Mouse (Mus musculus) layer of hippocampus, adult 9-11 months (tissue): ENCODE data around the gene Slc3a2.
A peak's percentile ranks its signal among the peaks of the same experiment; 100 is the strongest.

Experiments
- DNase-seq: peaks from one replicate; pipeline ENCODE4 v3.0.0; 2022

Slc3a2 gene

DNA sequence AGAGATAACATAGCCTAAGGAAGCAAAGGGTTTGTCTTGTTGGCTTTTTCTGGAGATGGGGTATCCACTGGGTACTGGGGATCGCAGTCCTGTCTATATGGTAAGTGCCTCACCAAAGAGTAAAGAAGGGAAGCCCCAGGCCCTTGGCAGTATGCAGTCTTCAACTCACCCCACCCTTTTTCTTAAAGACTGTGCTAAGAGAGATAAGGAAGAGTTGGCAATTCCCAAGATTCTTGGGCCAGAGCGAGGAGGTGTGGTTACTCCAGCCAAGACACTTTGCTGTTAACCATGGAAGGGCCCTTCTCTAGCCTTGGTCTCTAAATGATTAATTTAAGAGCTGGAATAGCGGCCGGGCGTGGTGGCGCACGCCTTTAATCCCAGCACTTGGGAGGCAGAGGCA is 16.2 kb downstream of the Slc3a2 start:
- no peak for DNase-seq

- DNase-seq, result no peak
These were observed 17.0 kb downstream of the Slc3a2 start for GRCm38 (mm10) chr19:8706132-8706667.

DNA sequence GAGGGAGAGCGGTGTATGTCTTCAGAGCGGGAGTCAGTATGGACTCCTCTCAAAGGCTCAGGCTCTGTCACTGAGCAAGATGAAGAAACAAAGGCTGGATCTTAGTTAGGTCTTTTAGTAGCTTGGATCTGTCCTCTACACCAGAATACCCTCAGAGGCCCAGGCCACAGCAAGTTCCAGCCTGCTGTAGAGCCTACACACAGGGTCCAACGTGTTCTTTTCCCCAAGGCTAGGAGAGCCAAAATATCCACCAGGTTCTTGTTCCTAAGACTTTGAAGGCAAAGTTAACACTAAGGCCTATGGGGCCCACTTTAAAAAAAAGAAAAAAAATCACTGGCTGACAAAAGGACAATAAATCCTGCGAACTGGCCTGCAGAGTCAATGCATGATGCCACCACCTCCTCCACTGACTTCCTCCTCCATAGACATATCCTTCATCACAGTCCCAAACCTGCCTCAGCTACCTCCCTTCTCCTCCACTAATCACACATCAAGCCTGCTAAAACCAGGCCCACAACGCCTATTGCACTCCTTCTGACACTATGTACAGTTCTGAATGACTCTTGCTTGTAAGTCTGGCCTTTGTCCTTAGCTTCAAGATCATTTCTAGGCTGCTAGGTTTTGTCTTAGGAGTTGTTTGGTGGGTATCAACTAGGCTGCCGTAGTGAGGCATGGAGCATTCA is 18.0 kb downstream of the Slc3a2 start:
- no peak for DNase-seq

DNA sequence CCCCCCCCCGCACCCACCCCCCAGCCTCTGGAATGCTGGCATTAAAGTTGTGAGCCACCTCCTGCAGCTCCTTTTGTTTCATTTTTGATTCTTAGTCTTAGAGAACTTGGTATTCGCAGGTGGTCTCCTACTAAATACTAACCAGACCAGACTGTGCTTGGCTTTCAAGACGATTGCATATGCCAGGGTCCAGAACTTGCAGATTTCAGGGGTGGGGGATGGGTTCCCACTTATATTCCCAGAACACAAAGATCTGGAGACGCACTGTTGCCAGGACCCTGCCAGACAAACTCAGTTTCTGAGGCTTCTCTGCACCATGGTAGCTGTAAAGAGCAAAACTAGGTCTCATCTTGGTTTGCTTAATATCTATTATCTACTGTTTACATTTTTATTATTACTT is 19.6 kb downstream of the Slc3a2 start:
- no peak for DNase-seq

- no peak for DNase-seq
These were observed 20.7 kb downstream of the Slc3a2 start for GRCm38 (mm10) chr19:8702458-8702857.

- DNase-seq, result no peak
These were observed 23.5 kb downstream of the Slc3a2 start for GRCm38 (mm10) chr19:8699652-8700051.

- DNase-seq, result no peak
These were observed 27.8 kb downstream of the Slc3a2 start for GRCm38 (mm10) chr19:8695330-8695729.

DNA sequence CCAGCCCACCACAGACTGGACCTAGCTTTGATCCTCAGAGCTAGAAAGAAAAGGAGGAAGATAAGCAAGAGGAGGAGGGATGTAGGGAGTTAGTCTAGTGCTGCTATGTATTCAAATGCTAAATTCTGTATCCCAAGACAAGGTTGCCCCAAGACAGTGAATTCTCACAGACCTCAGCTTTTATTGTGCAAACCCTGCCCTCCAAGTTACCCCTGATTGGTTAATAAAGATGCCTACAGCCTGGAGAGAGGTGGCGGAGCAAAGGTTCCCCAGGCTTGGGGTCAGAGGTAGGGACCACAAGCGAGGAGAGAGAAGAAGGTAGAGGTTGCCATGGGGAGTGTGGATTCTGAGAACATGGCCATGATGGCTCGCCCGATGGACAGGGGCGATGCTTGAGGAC is 30.4 kb downstream of the Slc3a2 start:
- DNase-seq, result no peak

GRCm38 (mm10) chr19:8691871-8692539 is 31.2 kb downstream of the Slc3a2 start:
- no peak for DNase-seq

GRCm38 (mm10) chr19:8683627-8684026 is 39.5 kb downstream of the Slc3a2 start:
- no peak for DNase-seq

- peak; percentile 78 for DNase-seq
These were observed 40.2 kb downstream of the Slc3a2 start for GRCm38 (mm10) chr19:8682996-8683395.

DNA sequence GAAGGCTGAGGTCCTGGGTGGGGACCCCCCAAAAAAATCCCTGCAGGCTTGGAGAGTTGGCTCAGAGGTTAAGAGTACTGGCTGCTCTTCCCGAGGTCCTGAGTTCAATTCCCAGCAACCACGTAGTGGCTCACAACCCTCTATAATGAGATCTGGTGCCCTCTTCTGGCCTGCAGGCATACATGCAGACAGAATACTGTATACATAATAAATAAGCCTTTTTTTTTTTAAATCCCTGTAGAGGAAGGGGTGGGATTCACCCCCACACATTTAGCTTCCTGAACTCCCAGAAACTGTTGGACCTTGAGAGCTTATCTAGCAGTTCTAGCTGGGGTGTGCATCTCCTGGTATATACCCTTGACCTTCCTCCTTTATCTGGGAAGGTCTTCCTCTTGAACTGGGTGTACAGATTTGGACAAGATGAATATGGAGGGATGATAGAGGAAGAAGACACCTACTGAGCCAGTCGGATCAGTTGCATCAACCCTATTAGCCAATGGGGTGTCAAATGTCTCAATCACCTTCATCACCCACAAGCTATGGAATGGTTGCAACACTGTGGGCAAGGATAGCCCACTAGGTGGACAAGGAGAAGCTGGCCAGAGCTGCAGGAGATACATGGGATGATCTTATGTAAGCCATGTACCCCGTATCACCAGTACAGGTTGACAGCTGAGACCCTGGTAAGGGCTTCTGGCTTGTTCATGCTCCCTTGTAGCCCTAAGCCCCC is 41.4 kb downstream of the Slc3a2 start:
- no peak for DNase-seq

DNA sequence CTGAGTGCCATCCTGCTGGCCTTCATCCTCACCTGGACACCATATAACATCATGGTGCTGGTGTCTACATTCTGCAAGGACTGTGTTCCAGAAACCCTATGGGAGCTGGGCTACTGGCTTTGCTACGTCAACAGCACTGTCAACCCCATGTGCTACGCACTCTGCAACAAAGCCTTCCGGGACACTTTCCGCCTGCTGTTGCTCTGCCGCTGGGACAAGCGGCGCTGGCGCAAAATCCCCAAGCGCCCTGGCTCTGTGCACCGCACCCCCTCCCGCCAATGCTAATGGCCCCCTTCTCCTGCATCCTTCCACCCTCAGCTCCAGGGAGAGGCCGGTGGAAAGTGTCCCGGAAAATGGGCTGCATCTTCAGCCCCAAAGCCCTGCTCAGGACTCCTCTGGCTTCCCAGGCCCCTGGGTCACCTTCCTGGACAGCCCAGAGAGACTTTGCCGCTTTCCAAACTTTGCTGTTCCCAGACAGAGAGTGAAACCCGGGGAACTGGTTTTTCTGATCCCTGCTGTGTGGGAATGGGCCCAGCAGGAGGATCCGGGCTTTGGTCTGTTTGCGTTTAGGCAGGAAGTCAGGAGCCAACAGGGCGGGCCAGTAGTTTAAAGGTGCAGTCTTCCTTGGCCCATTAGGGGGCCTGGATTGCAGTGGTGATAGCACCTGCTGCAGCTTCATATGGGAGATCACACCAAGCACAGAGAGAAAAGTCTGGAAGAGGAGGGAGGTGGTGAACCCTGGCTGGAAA is 44.0 kb downstream of the Slc3a2 start:
- no peak for DNase-seq

- no peak for DNase-seq
These were observed 49.7 kb downstream of the Slc3a2 start for GRCm38 (mm10) chr19:8673336-8674063.

GRCm38 (mm10) chr19:8672859-8673258 is 50.3 kb downstream of the Slc3a2 start:
- DNase-seq, result no peak

GRCm38 (mm10) chr19:8665746-8666145 is 57.4 kb downstream of the Slc3a2 start:
- DNase-seq, result peak; percentile 56

DNA sequence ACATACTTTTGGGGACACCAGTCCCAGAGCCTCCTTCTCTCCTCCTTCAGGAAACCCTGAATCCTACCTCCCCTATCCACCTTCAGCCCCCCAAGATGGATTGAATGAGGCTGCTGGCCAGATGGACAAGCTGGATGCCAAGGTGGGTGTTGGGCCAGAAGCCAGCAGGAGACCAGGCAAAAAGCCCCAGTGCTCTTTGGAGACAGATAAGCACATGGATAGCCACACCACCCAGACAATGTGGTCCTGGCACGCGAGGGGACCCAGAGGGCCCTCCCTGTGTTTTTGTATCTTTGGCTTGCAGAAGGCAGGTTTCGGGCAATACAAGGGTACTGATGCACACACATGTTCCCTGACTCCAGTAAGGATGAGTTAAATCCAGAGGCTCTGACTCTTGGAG is 58.3 kb downstream of the Slc3a2 start:
- DNase-seq, result peak; percentile 29

- DNase-seq, result peak; percentile 79
These were observed 59.2 kb downstream of the Slc3a2 start for GRCm38 (mm10) chr19:8663911-8664421.

DNA sequence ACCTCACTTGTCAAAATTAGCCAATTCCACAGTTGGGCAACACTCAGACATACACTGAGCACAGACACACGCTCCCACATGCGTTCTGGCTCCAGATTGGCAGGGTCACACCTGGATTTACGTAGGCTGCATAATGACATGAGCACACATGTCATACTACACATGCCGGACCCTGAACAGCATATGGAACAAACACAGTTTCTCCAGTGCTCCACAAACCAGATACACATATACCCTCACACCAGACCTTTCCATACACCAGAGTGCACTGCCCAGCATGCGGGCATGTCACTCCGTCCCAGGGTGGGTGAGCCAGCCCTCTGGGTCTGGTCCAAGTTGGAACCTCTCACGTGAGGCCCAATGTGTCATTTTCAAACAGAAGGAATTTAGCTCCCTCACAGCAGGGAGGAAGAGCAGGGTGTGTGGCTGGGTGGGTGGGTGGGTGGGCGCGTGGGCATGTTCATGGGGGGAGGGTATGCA is 59.8 kb downstream of the Slc3a2 start, which contains the start of gene Chrm1:
TSS of gene Chrm1 (plus strand) at position 430 of the 480 bp plus-strand sequence.
- peak; percentile 74 for DNase-seq

- peak; percentile 92 for DNase-seq
These were observed 60.8 kb downstream of the Slc3a2 start for GRCm38 (mm10) chr19:8662337-8662736.

- DNase-seq, result peak; percentile 74
These were observed 61.3 kb downstream of the Slc3a2 start for GRCm38 (mm10) chr19:8661821-8662307.
